Mouse (Mus musculus) forebrain, embryonic 16.5 days (tissue): ENCODE data around the gene Psrc1. TPM values are rescaled to one million over a fixed set of nuclear protein-coding genes. Genes with fewer than 3 reads are reported as not detected.

Experiments
- ATAC-seq: fragments of 200-750 bp; cut with Nextera tagmentation; 2 replicates; pipeline ENCODE4 v1.8.0; 2017; ENCODE audit warnings: mild to moderate bottlenecking, moderate library complexity
- H3K27ac ChIP-seq: fragments of 300-500 bp; sonication (generic); 2 replicates; pipeline ENCODE4 v1.5.1; 2014; ENCODE audit warnings: low read length, control low read depth
- H3K27me3 ChIP-seq: fragments of 300-500 bp; sonication (generic); replicated peaks from 2 replicates; pipeline ENCODE4 v1.6.1; 2014; ENCODE audit warnings: low read length; ENCODE audit not compliant: control insufficient read depth, insufficient read depth
- H3K36me3 ChIP-seq: fragments of 300-500 bp; sonication (generic); 2 replicates; pipeline ENCODE4 v1.6.1; 2014; ENCODE audit not compliant: control insufficient read depth, insufficient read depth
- H3K4me1 ChIP-seq: fragments of 300-500 bp; sonication (generic); replicated peaks from 2 replicates; pipeline ENCODE4 v1.6.1; 2014; ENCODE audit warnings: low read length; ENCODE audit not compliant: control insufficient read depth, insufficient read depth
- H3K4me2 ChIP-seq: fragments of 300-500 bp; sonication (generic); 2 replicates; pipeline ENCODE4 v1.6.1; 2014; ENCODE audit warnings: mild to moderate bottlenecking, low read length, control low read depth
- H3K4me3 ChIP-seq: fragments of 300-500 bp; sonication (generic); replicated peaks from 2 replicates; pipeline ENCODE4 v1.5.1; 2014; ENCODE audit warnings: mild to moderate bottlenecking, low read length, control low read depth
- H3K9ac ChIP-seq: fragments of 300-500 bp; sonication (generic); replicated peaks from 2 replicates; pipeline ENCODE4 v1.6.1; 2014; ENCODE audit warnings: low read depth, low read length, control low read depth
- H3K9me3 ChIP-seq: fragments of 300-500 bp; sonication (generic); 2 replicates; pipeline ENCODE4 v1.6.1; 2016; ENCODE audit warnings: low read length; ENCODE audit not compliant: control insufficient read depth
- WGBS: fragments of 180-500 bp; shearing (Covaris S2); extraction: QIAGEN DNeasy Blood & Tissue Kit; methylation state at CpG from one replicate; pipeline ENCODE4 v1.1.7; 2014; 5-methylcytosine and 5-hydroxymethylcytosine counted together
- polyA plus RNA-seq: library from polyadenylated mRNA; unstranded; fragments of >200 nt; fragmentation: Nextera tagmentation; extraction: Ambion mirVana; gene quantifications from 2 replicates; pipeline ENCODE4 v1.2.1, GENCODE M21; 2015

Gene Psrc1
- polyA plus RNA-seq, 1 experiment from 2014 or later: 29.2 TPM

DNA sequence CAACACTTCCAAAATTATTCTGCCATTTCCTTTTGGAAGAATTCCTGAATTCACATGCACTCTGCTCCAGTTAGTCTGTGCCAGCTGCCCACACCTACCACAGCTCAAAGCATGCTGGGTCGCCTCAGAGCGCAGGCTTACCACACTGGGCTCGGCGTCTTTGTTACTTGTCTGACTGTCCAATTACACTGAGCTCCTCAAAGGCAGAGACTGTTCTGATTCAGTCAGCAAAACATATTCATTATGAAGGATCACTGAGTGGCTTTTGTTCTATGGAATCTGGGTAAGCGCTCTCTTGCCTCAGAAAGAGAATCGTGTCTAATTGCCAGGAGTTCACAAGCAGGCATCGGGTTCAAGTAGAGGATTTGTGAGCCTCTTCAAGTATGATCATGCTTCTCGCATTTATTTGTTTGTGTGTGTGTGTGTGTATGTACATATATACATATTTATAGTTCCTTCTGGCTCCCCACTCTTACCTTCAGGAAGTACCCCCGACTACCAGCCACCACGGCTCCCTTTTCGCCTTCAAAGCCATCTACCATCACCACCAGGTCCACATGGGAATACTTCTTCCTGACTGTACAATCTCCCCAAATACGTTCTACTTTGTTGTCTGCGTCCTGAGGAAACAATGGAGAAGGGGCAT lies 49.0 kb downstream of the Psrc1 start:
- peaks cover 31% of the 10 kb centered on the region for H3K4me1 ChIP-seq
- H3K9ac ChIP-seq: peak overlapping the region; percentile 36
- WGBS: 13% methylated on average over 13 of the region's 13 CpGs
- H3K36me3 ChIP-seq: peaks cover 21% of the 10 kb centered on the region
- H3K27ac ChIP-seq: peak overlapping the region; percentile 92
- no peak overlapping the region for H3K4me3 ChIP-seq
- no peak overlapping the region; the same call in 1 of the 2 replicates for H3K4me2 ChIP-seq
- no peaks in the 10 kb centered on the region for H3K9me3 ChIP-seq
- H3K27me3 ChIP-seq: no peaks in the 10 kb centered on the region
- peak; percentile 79 for ATAC-seq

DNA sequence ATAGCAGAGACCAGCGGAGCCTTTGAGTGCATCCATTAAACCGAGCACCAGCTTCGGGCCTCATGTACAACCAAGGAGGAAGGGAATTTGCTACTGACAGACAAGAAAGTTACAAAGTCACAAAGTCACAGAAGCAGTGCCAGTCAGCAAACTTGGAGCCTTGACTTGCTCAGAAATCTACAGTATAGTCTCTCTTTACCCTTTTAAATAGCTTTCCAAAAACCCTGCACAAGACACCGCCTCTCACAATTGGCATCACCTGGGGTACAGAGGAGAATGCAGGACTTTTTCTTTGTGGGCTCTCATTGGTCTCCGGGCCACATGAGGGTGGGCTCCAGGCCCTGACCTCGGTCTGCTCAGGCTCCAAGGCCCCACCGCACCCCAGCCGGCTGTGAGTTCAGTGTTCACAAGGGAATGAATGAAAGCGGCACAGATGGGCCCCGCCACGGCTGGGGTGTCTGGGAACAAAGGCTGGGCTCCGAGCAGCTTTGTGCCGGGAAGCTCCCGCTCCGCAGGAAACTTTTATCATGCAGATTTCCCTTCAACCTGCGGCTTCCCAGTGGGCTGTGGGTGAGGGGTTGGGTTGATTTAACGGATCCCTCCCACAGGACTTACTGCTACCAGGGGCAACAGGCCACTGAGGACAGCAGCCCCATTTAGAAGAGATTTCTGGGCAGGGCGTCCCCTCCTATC lies 49.7 kb downstream of the Psrc1 start:
- peaks cover 31% of the 10 kb centered on the region for H3K4me1 ChIP-seq
- no peaks in the 10 kb centered on the region for H3K9me3 ChIP-seq
- H3K36me3 ChIP-seq: peaks cover 15% of the 10 kb centered on the region
- peak overlapping the region; percentile 92 for H3K27ac ChIP-seq
- peak; percentile 82 for ATAC-seq
- H3K4me3 ChIP-seq: no peak overlapping the region
- H3K4me2 ChIP-seq: peak overlapping the region; percentile 10
- 2% methylated on average over 18 of the region's 18 CpGs for WGBS
- H3K9ac ChIP-seq: peak overlapping the region; percentile 46
- H3K27me3 ChIP-seq: no peaks in the 10 kb centered on the region

DNA sequence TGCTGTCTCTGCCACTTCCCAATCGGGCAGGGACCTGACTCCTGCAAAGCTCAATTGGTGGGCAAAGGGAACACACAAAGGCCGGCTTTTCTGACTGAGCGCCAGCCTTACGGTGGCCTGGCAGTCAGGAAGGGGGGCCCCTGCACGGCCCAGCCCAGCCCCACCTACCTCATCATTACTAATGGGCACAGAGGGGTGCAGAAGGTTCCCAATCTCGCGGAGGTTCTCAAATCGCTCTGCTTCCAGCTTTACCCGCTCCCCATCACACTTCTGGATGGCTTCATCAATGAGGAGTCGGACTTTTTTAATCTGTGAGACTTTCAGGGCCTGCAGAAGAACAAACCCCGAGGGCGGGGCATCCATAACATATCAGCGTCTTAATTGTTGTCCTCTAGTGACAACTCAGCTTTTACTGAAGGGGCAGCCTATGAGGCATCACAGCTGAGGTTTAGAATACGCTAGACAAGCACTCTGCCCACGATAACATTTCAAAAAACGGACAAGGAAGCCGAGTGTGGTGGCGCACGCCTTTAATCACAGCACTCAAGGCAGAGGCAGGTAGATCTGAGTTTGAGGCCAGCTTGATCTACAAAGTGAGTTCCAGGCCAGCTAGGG lies 50.3 kb downstream of the Psrc1 start:
- Histone ChIP-seq H3K4me2 (peak overlapping the region; percentile 10), H3K9me3 (no peaks in the 10 kb centered on the region), H3K27me3 (no peaks in the 10 kb centered on the region), H3K36me3 (peaks cover 10% of the 10 kb centered on the region), H3K27ac (peak overlapping the region; percentile 92), H3K4me3 (no peak overlapping the region), H3K9ac (peak overlapping the region; percentile 46), H3K4me1 (peaks cover 31% of the 10 kb centered on the region)
- peak; percentile 61 for ATAC-seq
- WGBS: 9% methylated on average over 19 of the region's 19 CpGs

DNA sequence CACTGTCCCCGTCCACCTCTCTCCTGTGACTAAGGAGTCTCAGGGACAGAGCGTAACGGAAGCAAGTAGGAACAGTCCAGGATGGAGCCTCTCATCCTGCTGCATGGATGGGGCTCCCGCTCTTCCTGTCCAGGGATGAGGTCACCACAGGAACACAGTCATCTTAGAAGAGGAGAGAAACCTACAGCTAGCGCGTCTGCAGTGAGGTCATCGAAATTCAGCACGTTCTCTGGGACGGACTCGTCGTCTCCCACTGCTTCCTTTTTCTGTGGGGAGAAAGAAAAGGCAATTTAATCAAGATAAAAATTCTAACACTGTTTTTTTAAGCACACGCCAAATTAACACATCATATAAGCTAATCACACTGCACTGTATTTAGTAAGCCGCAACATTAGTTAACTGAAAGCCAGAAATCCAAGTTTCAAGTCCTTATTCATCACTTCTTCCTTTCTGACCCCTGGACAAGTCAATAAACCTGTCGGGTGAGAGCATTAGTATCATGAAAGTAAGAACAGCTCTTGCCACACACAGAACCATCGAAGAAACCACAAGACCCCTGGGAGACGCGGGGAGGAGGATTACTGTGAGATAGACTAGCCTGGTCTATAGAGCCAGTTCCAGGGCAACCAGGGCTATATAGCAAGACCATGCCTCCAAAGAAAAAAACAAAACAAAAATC lies 52.2 kb downstream of the Psrc1 start:
- H3K27me3 ChIP-seq: no peaks in the 10 kb centered on the region
- no peak overlapping the region for H3K9ac ChIP-seq
- peaks cover 5% of the 10 kb centered on the region for H3K36me3 ChIP-seq
- H3K27ac ChIP-seq: no peak overlapping the region
- H3K9me3 ChIP-seq: no peaks in the 10 kb centered on the region
- WGBS: 74% methylated on average over 17 of the region's 17 CpGs
- peaks cover 31% of the 10 kb centered on the region for H3K4me1 ChIP-seq
- no peak overlapping the region for H3K4me3 ChIP-seq
- no peak for ATAC-seq
- H3K4me2 ChIP-seq: no peak overlapping the region

DNA sequence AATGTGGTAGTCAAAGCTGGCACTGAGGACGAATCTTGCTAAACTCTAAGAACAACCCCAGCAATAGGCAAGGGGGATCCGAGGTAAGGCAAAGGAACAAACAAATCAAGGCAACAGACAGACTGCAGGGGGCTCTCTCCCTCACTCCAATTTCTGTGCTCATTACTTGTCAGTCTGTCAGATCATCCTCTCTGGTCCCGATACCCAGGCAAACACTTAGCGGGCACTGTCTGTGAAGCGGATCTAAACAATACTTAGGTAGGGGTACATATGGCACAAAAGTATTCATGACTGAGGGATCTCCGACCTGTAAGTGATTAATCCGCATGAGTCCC lies 52.7 kb downstream of the Psrc1 start:
- H3K36me3 ChIP-seq: peaks cover 2% of the 10 kb centered on the region
- no peaks in the 10 kb centered on the region for H3K9me3 ChIP-seq
- no peaks in the 10 kb centered on the region for H3K27me3 ChIP-seq
- H3K27ac ChIP-seq: no peak overlapping the region
- H3K4me1 ChIP-seq: peaks cover 32% of the 10 kb centered on the region
- ATAC-seq: no peak
- H3K9ac ChIP-seq: no peak overlapping the region
- 49% methylated on average over 7 of the region's 7 CpGs for WGBS
- no peak overlapping the region for H3K4me3 ChIP-seq
- H3K4me2 ChIP-seq: no peak overlapping the region

Other genes starting within 250 kb of the Psrc1 start
- gene Gnai3, start 237.7 kb upstream of the Psrc1 start, polyA plus RNA-seq: 155 and 191 TPM in 2 replicates
- gene Gpr61, start 229.0 kb upstream of the Psrc1 start, polyA plus RNA-seq: 2.4 and 4.3 TPM in 2 replicates
- gene Amigo1, start 197.5 kb upstream of the Psrc1 start, polyA plus RNA-seq: 10.1 and 12.0 TPM in 2 replicates
- gene Cyb561d1, start 182.6 kb upstream of the Psrc1 start, polyA plus RNA-seq: 4.1 and 5.7 TPM in 2 replicates
- gene Atxn7l2, start 172.9 kb upstream of the Psrc1 start, polyA plus RNA-seq: 30.7 and 33.8 TPM in 2 replicates
- gene Sypl2, start 157.2 kb upstream of the Psrc1 start, polyA plus RNA-seq: 1.7 and 2.3 TPM in 2 replicates
- gene Psma5, start 126.9 kb upstream of the Psrc1 start, polyA plus RNA-seq: 265 and 266 TPM in 2 replicates
- 19.5 and 22.6 TPM in 2 replicates for gene Sort1, start 99.8 kb upstream of the Psrc1 start, polyA plus RNA-seq
- gene Mybphl, start 18.9 kb upstream of the Psrc1 start, polyA plus RNA-seq: 0.16 TPM in 1 of 2 replicates, not detected in the other
- gene Celsr2, start 31.7 kb downstream of the Psrc1 start, polyA plus RNA-seq: 46.7 and 47.3 TPM in 2 replicates
- 230 and 238 TPM in 2 replicates for gene Sars, start 61.4 kb downstream of the Psrc1 start, polyA plus RNA-seq
- gene 1700013F07Rik, start 150.3 kb downstream of the Psrc1 start, polyA plus RNA-seq: 1.0 and 2.0 TPM in 2 replicates
- 12.1 and 13.3 TPM in 2 replicates for gene 5330417C22Rik, start 152.7 kb downstream of the Psrc1 start, polyA plus RNA-seq
- 68.3 and 75.2 TPM in 2 replicates for gene Tmem167b, start 178.6 kb downstream of the Psrc1 start, polyA plus RNA-seq
- gene Taf13, start 187.9 kb downstream of the Psrc1 start, polyA plus RNA-seq: 54.0 and 56.3 TPM in 2 replicates
- gene Wdr47, start 207.4 kb downstream of the Psrc1 start, polyA plus RNA-seq: 135 and 148 TPM in 2 replicates